Mouse (Mus musculus): ENCODE data around the gene Usp48. TPM values are rescaled to one million over a fixed set of nuclear protein-coding genes. Genes with fewer than 3 reads are reported as not detected.

The Usp48 gene
- polyA plus RNA-seq, 1 experiment, result 14.6 TPM

GRCm38 (mm10) chr4:137597098-137597630 lies 3.6 kb downstream of the Usp48 start:
- TF ChIP-seq MAX (IDR thresholded peaks at IDR 0.05) (no peak), MYOD1 (IDR thresholded peaks at IDR 0.05; ENCODE audit: control insufficient read depth, insufficient read length, low read depth) (no peak), USF1 (IDR thresholded peaks at IDR 0.05; ENCODE audit: low read depth) (no peak), MYOG (IDR thresholded peaks at IDR 0.05; ENCODE audit: control insufficient read depth, extremely low read depth, insufficient read length) (no peak), CEBPB (IDR thresholded peaks at IDR 0.05; ENCODE audit: low read depth) (no peak), CTCF (IDR thresholded peaks at IDR 0.05; ENCODE audit: control insufficient read depth, insufficient read depth, insufficient read length) (no peak), FOSL1 (IDR thresholded peaks at IDR 0.05; ENCODE audit: insufficient read depth, low read length, poor library complexity, severe bottlenecking) (no peak)
- no peaks in the 10 kb centered on the region for H3K36me3 ChIP-seq (ENCODE audit: control insufficient read depth, insufficient read depth)
- peaks cover 61% of the 10 kb centered on the region for H3K79me3 ChIP-seq (ENCODE audit: low read depth)
- no peak overlapping the region for H3K4me3 ChIP-seq (ENCODE audit: insufficient read depth, poor library complexity, severe bottlenecking)
- no peak overlapping the region for H3ac ChIP-seq (ENCODE audit: control insufficient read depth, insufficient read length, low read depth)
- peaks cover 71% of the 10 kb centered on the region for H3K79me2 ChIP-seq (ENCODE audit: control insufficient read depth, insufficient read depth)
- no peaks in the 10 kb centered on the region for H3K27me3 ChIP-seq (ENCODE audit: control insufficient read depth, insufficient read depth, insufficient read length)

GRCm38 (mm10) chr4:137598577-137598976 lies 5.0 kb downstream of the Usp48 start:
- Histone ChIP-seq H3ac (ENCODE audit: control insufficient read depth, insufficient read length, low read depth) (no peak overlapping the region), H3K36me3 (ENCODE audit: control insufficient read depth, insufficient read depth) (no peaks in the 10 kb centered on the region), H3K79me2 (ENCODE audit: control insufficient read depth, insufficient read depth) (peaks cover 86% of the 10 kb centered on the region), H3K4me3 (ENCODE audit: insufficient read depth, poor library complexity, severe bottlenecking) (no peak overlapping the region), H3K27me3 (ENCODE audit: control insufficient read depth, insufficient read depth, insufficient read length) (no peaks in the 10 kb centered on the region), H3K79me3 (ENCODE audit: low read depth) (peaks cover 71% of the 10 kb centered on the region)
- no peak for TF ChIP-seq CEBPB (IDR thresholded peaks at IDR 0.05; ENCODE audit: low read depth)
- TF ChIP-seq USF1 (IDR thresholded peaks at IDR 0.05; ENCODE audit: low read depth), result no peak
- TF ChIP-seq MAX (IDR thresholded peaks at IDR 0.05), result no peak
- no peak for TF ChIP-seq FOSL1 (IDR thresholded peaks at IDR 0.05; ENCODE audit: insufficient read depth, low read length, poor library complexity, severe bottlenecking)
- TF ChIP-seq CTCF (IDR thresholded peaks at IDR 0.05; ENCODE audit: control insufficient read depth, insufficient read depth, insufficient read length), result no peak

DNA sequence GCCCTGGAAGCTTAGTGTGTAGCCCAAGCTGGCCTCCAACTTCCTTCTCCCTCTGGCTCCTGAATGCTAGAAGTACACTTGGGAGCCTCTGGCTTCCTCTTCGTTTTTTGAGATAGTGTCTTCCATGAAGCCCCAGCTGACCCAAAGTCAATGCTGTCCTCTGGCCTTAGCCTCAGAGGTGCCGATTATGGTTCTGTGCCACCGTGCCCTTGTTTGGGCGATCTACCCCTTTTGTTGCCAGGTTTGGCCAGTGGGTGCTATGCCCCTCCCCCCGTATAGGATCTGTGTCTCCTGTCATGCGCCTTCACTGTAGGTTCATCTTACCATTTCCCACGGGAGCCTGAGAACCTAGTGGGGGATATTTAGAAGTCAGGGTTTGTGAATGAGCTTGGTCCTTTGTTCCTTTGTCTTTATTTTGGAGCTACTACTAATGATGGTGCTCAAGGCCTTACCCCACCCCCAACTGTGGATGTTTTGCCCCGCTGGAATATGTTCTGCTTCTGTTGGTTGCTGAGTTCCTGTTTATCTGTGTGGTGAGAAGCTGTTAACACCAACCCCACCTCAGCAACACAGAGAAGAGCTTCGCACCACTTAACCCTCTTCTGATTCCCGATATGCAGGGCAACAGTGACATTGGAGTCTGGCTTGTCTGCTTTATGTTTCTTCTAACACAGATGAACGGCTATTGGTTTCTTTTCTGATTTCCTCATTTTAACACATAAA lies 10.1 kb downstream of the Usp48 start:
- no peak overlapping the region for H3K4me3 ChIP-seq (ENCODE audit: insufficient read depth, poor library complexity, severe bottlenecking)

GRCm38 (mm10) chr4:137607023-137607422 lies 13.5 kb downstream of the Usp48 start:
- Histone ChIP-seq H3K36me3 (ENCODE audit: control insufficient read depth, insufficient read depth) (peaks cover 37% of the 10 kb centered on the region), H3K79me3 (ENCODE audit: low read depth) (peaks cover 14% of the 10 kb centered on the region), H3ac (ENCODE audit: control insufficient read depth, insufficient read length, low read depth) (no peak overlapping the region), H3K79me2 (ENCODE audit: control insufficient read depth, insufficient read depth) (peaks cover 29% of the 10 kb centered on the region), H3K4me3 (ENCODE audit: insufficient read depth, poor library complexity, severe bottlenecking) (no peak overlapping the region), H3K27me3 (ENCODE audit: control insufficient read depth, insufficient read depth, insufficient read length) (no peaks in the 10 kb centered on the region)
- TF ChIP-seq USF1 (IDR thresholded peaks at IDR 0.05; ENCODE audit: low read depth) (no peak), CTCF (IDR thresholded peaks at IDR 0.05; ENCODE audit: control insufficient read depth, insufficient read depth, insufficient read length) (no peak), MYOG (IDR thresholded peaks at IDR 0.05; ENCODE audit: control insufficient read depth, extremely low read depth, insufficient read length) (no peak), FOSL1 (IDR thresholded peaks at IDR 0.05; ENCODE audit: insufficient read depth, low read length, poor library complexity, severe bottlenecking) (no peak)

More for the DNA sequence above, 10.1 kb downstream of the Usp48 start:
- H3K36me3 ChIP-seq (ENCODE audit: control insufficient read depth, insufficient read depth), result peaks cover 20% of the 10 kb centered on the region
- TF ChIP-seq MAX (IDR thresholded peaks at IDR 0.05) (no peak), MYOD1 (IDR thresholded peaks at IDR 0.05; ENCODE audit: control insufficient read depth, insufficient read length, low read depth) (no peak), CTCF (IDR thresholded peaks at IDR 0.05; ENCODE audit: control insufficient read depth, insufficient read depth, insufficient read length) (no peak), FOSL1 (IDR thresholded peaks at IDR 0.05; ENCODE audit: insufficient read depth, low read length, poor library complexity, severe bottlenecking) (no peak), MYOG (IDR thresholded peaks at IDR 0.05; ENCODE audit: control insufficient read depth, extremely low read depth, insufficient read length) (no peak), USF1 (IDR thresholded peaks at IDR 0.05; ENCODE audit: low read depth) (no peak), CEBPB (IDR thresholded peaks at IDR 0.05; ENCODE audit: low read depth) (no peak)
- peaks cover 39% of the 10 kb centered on the region for H3K79me3 ChIP-seq (ENCODE audit: low read depth)
- H3ac ChIP-seq (ENCODE audit: control insufficient read depth, insufficient read length, low read depth), result no peak overlapping the region
- no peaks in the 10 kb centered on the region for H3K27me3 ChIP-seq (ENCODE audit: control insufficient read depth, insufficient read depth, insufficient read length)
- H3K79me2 ChIP-seq (ENCODE audit: control insufficient read depth, insufficient read depth), result peaks cover 57% of the 10 kb centered on the region

DNA sequence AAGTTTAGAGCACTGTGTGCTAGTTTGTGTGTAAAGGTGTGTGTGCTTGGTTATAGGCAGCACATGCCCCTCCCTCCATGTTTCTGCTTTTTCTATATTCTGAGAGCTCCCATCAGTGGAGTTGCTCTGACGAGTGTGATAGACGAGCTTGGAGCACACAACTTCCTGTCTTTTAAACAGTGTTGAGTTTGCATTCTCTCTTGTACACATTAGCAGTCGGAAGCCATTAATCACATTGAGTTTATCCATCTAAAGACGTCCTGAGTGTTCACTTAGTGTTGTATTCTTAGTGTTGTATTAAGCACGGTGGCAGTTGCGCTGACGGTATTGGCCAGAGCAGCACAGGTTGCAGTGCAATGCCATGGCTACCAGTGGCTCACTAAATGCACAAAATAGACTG lies 15.7 kb downstream of the Usp48 start:
- Histone ChIP-seq H3ac (ENCODE audit: control insufficient read depth, insufficient read length, low read depth) (no peak overlapping the region), H3K36me3 (ENCODE audit: control insufficient read depth, insufficient read depth) (peaks cover 49% of the 10 kb centered on the region), H3K27me3 (ENCODE audit: control insufficient read depth, insufficient read depth, insufficient read length) (no peaks in the 10 kb centered on the region), H3K79me2 (ENCODE audit: control insufficient read depth, insufficient read depth) (peaks cover 6% of the 10 kb centered on the region), H3K4me3 (ENCODE audit: insufficient read depth, poor library complexity, severe bottlenecking) (no peak overlapping the region), H3K79me3 (ENCODE audit: low read depth) (peaks cover 1% of the 10 kb centered on the region)
- TF ChIP-seq FOSL1 (IDR thresholded peaks at IDR 0.05; ENCODE audit: insufficient read depth, low read length, poor library complexity, severe bottlenecking) (no peak), MYOD1 (IDR thresholded peaks at IDR 0.05; ENCODE audit: control insufficient read depth, insufficient read length, low read depth) (no peak), CTCF (IDR thresholded peaks at IDR 0.05; ENCODE audit: control insufficient read depth, insufficient read depth, insufficient read length) (no peak), USF1 (IDR thresholded peaks at IDR 0.05; ENCODE audit: low read depth) (no peak), CEBPB (IDR thresholded peaks at IDR 0.05; ENCODE audit: low read depth) (no peak), MYOG (IDR thresholded peaks at IDR 0.05; ENCODE audit: control insufficient read depth, extremely low read depth, insufficient read length) (no peak), MAX (IDR thresholded peaks at IDR 0.05) (no peak)
